Comparison of ENCODE assay signal across 9 mouse cellular contexts in genomic region chr11:100441797-100442196, GRCm38 (mm10). TPM values are rescaled to one million over a fixed set of nuclear protein-coding genes. Genes with fewer than 3 reads are reported as not detected.
DNase-seq lines count a peak whose midpoint lies in the region; ATAC-seq lines count a peak whose summit lies in the region.
"Had no signal": no experiment of that assay in that cellular context is flagged by ENCODE, and none has a peak within 500 bp of the region (broad histone marks: within the 10 kb centered on the region; RNA-seq: fewer than 3 reads in every experiment).

TSS of gene Nt5c3b (minus strand) at chr11:100441808.
TSS of gene Klhl10 (plus strand) at chr11:100441917.

- 60% methylated on average over 8 of the region's 8 CpGs for WGBS in kidney, embryonic 14.5 days
- WGBS in hindbrain, embryonic 14.5 days: 81% methylated on average over 8 of the region's 8 CpGs
- WGBS in midbrain, embryonic 14.5 days: 89% methylated on average over 8 of the region's 8 CpGs

- H3K27ac ChIP-seq in kidney, embryonic 14.5 days (ENCODE audit: low read depth, low read length): peak within 1 kb of the TSS; percentile 1; the same call in 1 of the 2 replicates
- no peak within 1 kb of the TSS for H3K27ac ChIP-seq in brown adipose tissue, adult 24 weeks (replicated peaks; ENCODE audit: low read depth, low read length)
- H3K27ac ChIP-seq in hindbrain, embryonic 14.5 days: peak within 1 kb of the TSS; percentile 71
- H3K27ac ChIP-seq in midbrain, embryonic 14.5 days (replicated peaks; ENCODE audit: low read depth, low read length): peak within 1 kb of the TSS; percentile 66

- ATAC-seq in kidney, embryonic 14.5 days (ENCODE audit: low FRiP score, low TSS enrichment): no peak
- no peak for ATAC-seq in hindbrain, embryonic 14.5 days (ENCODE audit: low FRiP score)
- ATAC-seq in midbrain, embryonic 14.5 days (ENCODE audit: low FRiP score, low TSS enrichment): no peak
- no peak for ATAC-seq in granulocyte monocyte progenitor cell, adult 5-6 weeks (replicated peaks; ENCODE audit: poor library complexity, severe bottlenecking)
- ATAC-seq: Patski had no signal

- peaks cover 2% of the 10 kb centered on the region; the same call in 1 of the 2 replicates for H3K36me3 ChIP-seq in kidney, embryonic 14.5 days (ENCODE audit: control insufficient read depth, insufficient read depth, low read length)
- H3K36me3 ChIP-seq in hindbrain, embryonic 14.5 days (replicated peaks; ENCODE audit: control insufficient read depth, insufficient read depth): peaks cover 2% of the 10 kb centered on the region; the same call in 1 of the 2 replicates
- peaks cover 12% of the 10 kb centered on the region for H3K36me3 ChIP-seq in midbrain, embryonic 14.5 days (ENCODE audit: control insufficient read depth, insufficient read depth, low read length)

- peak within 1 kb of the TSS; percentile 59 for H3K4me2 ChIP-seq in kidney, embryonic 14.5 days (replicated peaks; ENCODE audit: low read depth, low read length)
- peak within 1 kb of the TSS; percentile 81 for H3K4me2 ChIP-seq in hindbrain, embryonic 14.5 days (replicated peaks)
- H3K4me2 ChIP-seq in midbrain, embryonic 14.5 days (ENCODE audit: low read length): peak within 1 kb of the TSS; percentile 71

- no peaks in the 10 kb centered on the region for H3K27me3 ChIP-seq in kidney, embryonic 14.5 days (ENCODE audit: control insufficient read depth, insufficient read depth, low read length)
- H3K27me3 ChIP-seq in hindbrain, embryonic 14.5 days (ENCODE audit: control insufficient read depth, insufficient read depth, low read length): no peaks in the 10 kb centered on the region
- no peaks in the 10 kb centered on the region for H3K27me3 ChIP-seq in midbrain, embryonic 14.5 days (ENCODE audit: control insufficient read depth, insufficient read depth, low read length)
- H3K27me3 ChIP-seq: Patski had no signal

- H3K4me1 ChIP-seq in kidney, embryonic 14.5 days (ENCODE audit: control insufficient read depth, insufficient read depth, low read length): peaks cover 8% of the 10 kb centered on the region; the same call in 1 of the 2 replicates
- H3K4me1 ChIP-seq in brown adipose tissue, adult 24 weeks (ENCODE audit: control insufficient read depth, insufficient read depth, insufficient read length, low read length): peaks cover 3% of the 10 kb centered on the region; the same call in 1 of the 2 replicates
- H3K4me1 ChIP-seq in hindbrain, embryonic 14.5 days (replicated peaks; ENCODE audit: control insufficient read depth, insufficient read depth, low read length): peaks cover 13% of the 10 kb centered on the region
- H3K4me1 ChIP-seq in midbrain, embryonic 14.5 days (ENCODE audit: control insufficient read depth, insufficient read depth, low read length): peaks cover 11% of the 10 kb centered on the region; the same call in 1 of the 2 replicates

- H3K9me3 ChIP-seq in kidney, embryonic 14.5 days (ENCODE audit: control insufficient read depth, low read length): no peaks in the 10 kb centered on the region
- H3K9me3 ChIP-seq in hindbrain, embryonic 14.5 days (ENCODE audit: control insufficient read depth, low read length): no peaks in the 10 kb centered on the region
- H3K9me3 ChIP-seq in midbrain, embryonic 14.5 days (ENCODE audit: control insufficient read depth, low read length): no peaks in the 10 kb centered on the region

- DNase-seq in kidney, adult 9 months: no peak
- DNase-seq in hindbrain, embryonic 14.5 days (ENCODE audit: low spot score): no peak
- DNase-seq in midbrain, embryonic 14.5 days: no peak
- no peak for DNase-seq in cerebellum, adult 11-12 months
- no peak for DNase-seq in gastrocnemius, adult 18-20 months (ENCODE audit: low spot score)

- H3K4me3 ChIP-seq in kidney, embryonic 14.5 days (ENCODE audit: low read length): peak within 1 kb of the TSS; percentile 74
- H3K4me3 ChIP-seq in brown adipose tissue, adult 24 weeks (ENCODE audit: insufficient read depth, low read depth, low read length): peak within 1 kb of the TSS; percentile 87
- H3K4me3 ChIP-seq in hindbrain, embryonic 14.5 days (replicated peaks; ENCODE audit: low read length): peak within 1 kb of the TSS; percentile 93
- peak within 1 kb of the TSS; percentile 68 for H3K4me3 ChIP-seq in midbrain, embryonic 14.5 days (replicated peaks; ENCODE audit: low read depth, low read length)

- peak within 1 kb of the TSS; percentile 80 for H3K9ac ChIP-seq in kidney, embryonic 14.5 days (ENCODE audit: low read depth, low read length)
- H3K9ac ChIP-seq in hindbrain, embryonic 14.5 days: peak within 1 kb of the TSS; percentile 95
- peak within 1 kb of the TSS; percentile 84 for H3K9ac ChIP-seq in midbrain, embryonic 14.5 days (replicated peaks; ENCODE audit: low read length)

RNA-seq across cellular contexts. Expression of gene Nt5c3b, which starts in this region (rescaled TPM):
- 100 and 112 TPM in 2 replicates for polyA plus RNA-seq in kidney, embryonic 14.5 days (2014; fragmentation: Nextera tagmentation; extraction: Ambion mirVana)
- polyA plus RNA-seq in brown adipose tissue, adult 24 weeks (2012; ENCODE audit: insufficient read depth, insufficient read length, missing spikeins): 14.7 and 16.3 TPM in 2 replicates
- polyA plus RNA-seq in hindbrain, embryonic 14.5 days (2014; fragmentation: Nextera tagmentation; extraction: Ambion mirVana): 98.5 and 101 TPM in 2 replicates
- polyA plus RNA-seq in midbrain, embryonic 14.5 days (2014; fragmentation: Nextera tagmentation; extraction: Ambion mirVana): 84.9 and 100 TPM in 2 replicates
- total RNA-seq in granulocyte monocyte progenitor cell, adult 5-6 weeks (2014; fragmentation: Nextera tagmentation): 46.9 and 50.7 TPM in 2 replicates
- total RNA-seq in granulocyte monocyte progenitor cell, adult 5-6 weeks (2017): 23.3 and 31.3 TPM in 2 replicates
- 1 to 10 TPM; 7.7 to 8.3 TPM for total RNA-seq in gastrocnemius, adult 18-20 months (2021)

RNA-seq across cellular contexts. Expression of gene Klhl10, which starts in this region (rescaled TPM):
- polyA plus RNA-seq in kidney, embryonic 14.5 days (2014; fragmentation: Nextera tagmentation; extraction: Ambion mirVana): 0.61 and 0.68 TPM in 2 replicates
- not detected in 2 replicates for polyA plus RNA-seq in brown adipose tissue, adult 24 weeks (2012; ENCODE audit: insufficient read depth, insufficient read length, missing spikeins)
- 0.52 and 0.74 TPM in 2 replicates for polyA plus RNA-seq in hindbrain, embryonic 14.5 days (2014; fragmentation: Nextera tagmentation; extraction: Ambion mirVana)
- 0.55 and 0.82 TPM in 2 replicates for polyA plus RNA-seq in midbrain, embryonic 14.5 days (2014; fragmentation: Nextera tagmentation; extraction: Ambion mirVana)
- total RNA-seq in granulocyte monocyte progenitor cell, adult 5-6 weeks (2014; fragmentation: Nextera tagmentation): not detected in 2 replicates
- total RNA-seq in granulocyte monocyte progenitor cell, adult 5-6 weeks (2017): not detected in 2 replicates
- under 1 TPM; 0.25 to 0.28 TPM for total RNA-seq in gastrocnemius, adult 18-20 months (2021)
